Mouse (Mus musculus) erythroblast, adult 5-6 weeks (primary cell): ENCODE measurements around the gene Pglyrp2. TPM values are rescaled to one million over a fixed set of nuclear protein-coding genes. Genes with fewer than 3 reads are reported as not detected.

ENCODE experiments used
- ATAC-seq: replicated peaks from 2 replicates; pipeline ENCODE4 v1.8.0; 2016; ENCODE audit warnings: moderate number of reproducible peaks, mild to moderate bottlenecking, moderate TSS enrichment, inconsistent platforms; ENCODE audit not compliant: poor library complexity, low FRiP score, severe bottlenecking
- total RNA-seq, 2 experiments: library from RNA; stranded (forward) in 1 of 2; stranded (reverse) in 1 of 2; fragments of 150-400 nt in 1 of 2; fragments of 200-764, 138-1000 nt in 1 of 2; gene quantifications; 2 replicates each; pipeline versions ENCODE4 v1.2.3 to v1.2.4; 2015 to 2017; ENCODE audit warnings: low replicate concordance in 2 of 2

Gene Pglyrp2
- total RNA-seq, 2 experiments from 2014 or later, result not detected

GRCm38 (mm10) chr17:32411898-32412297 is 12.1 kb downstream of the Pglyrp2 start:
- no peak for ATAC-seq

- peak; percentile 46; the same call in 1 of the 2 replicates for ATAC-seq
Measured at GRCm38 (mm10) chr17:32403417-32403816, 20.6 kb downstream of the Pglyrp2 start, which contains the start of gene Rasal3. Gene Rasal3 (minus strand): TSS chr17:32403583.

GRCm38 (mm10) chr17:32402779-32403157 is 21.2 kb downstream of the Pglyrp2 start:
- ATAC-seq, result peak; percentile 74

- ATAC-seq, result 0 out of 2 replicates have a peak, but pooled peaks have one; percentile 15
Measured at GRCm38 (mm10) chr17:32402011-32402778, 21.8 kb downstream of the Pglyrp2 start.

- ATAC-seq, result no peak
Measured at GRCm38 (mm10) chr17:32396266-32396665, 27.7 kb downstream of the Pglyrp2 start.

- ATAC-seq, result no peak
Measured at GRCm38 (mm10) chr17:32393944-32394343, 30.0 kb downstream of the Pglyrp2 start.

- peak; percentile 63 for ATAC-seq
Measured at GRCm38 (mm10) chr17:32389101-32389659, 34.8 kb downstream of the Pglyrp2 start, which contains the start of gene Wiz. Gene Wiz (minus strand): TSS chr17:32389439.

GRCm38 (mm10) chr17:32388370-32389100 is 35.4 kb downstream of the Pglyrp2 start:
- ATAC-seq, result no peak

GRCm38 (mm10) chr17:32387986-32388369 is 36.0 kb downstream of the Pglyrp2 start:
- ATAC-seq, result no peak

- ATAC-seq, result peak; percentile 55
Measured at GRCm38 (mm10) chr17:32386659-32387432, 37.1 kb downstream of the Pglyrp2 start.

- ATAC-seq, result no peak
Measured at GRCm38 (mm10) chr17:32383661-32384060, 40.3 kb downstream of the Pglyrp2 start.

GRCm38 (mm10) chr17:32382576-32382975 is 41.4 kb downstream of the Pglyrp2 start:
- ATAC-seq, result no peak

- ATAC-seq, result no peak
Measured at GRCm38 (mm10) chr17:32378786-32379185, 45.2 kb downstream of the Pglyrp2 start.

GRCm38 (mm10) chr17:32377137-32377536 is 46.8 kb downstream of the Pglyrp2 start:
- ATAC-seq, result peak; percentile 85

GRCm38 (mm10) chr17:32376475-32376874 is 47.5 kb downstream of the Pglyrp2 start:
- ATAC-seq, result no peak

GRCm38 (mm10) chr17:32368991-32369578 is 54.9 kb downstream of the Pglyrp2 start:
- peak; percentile 57 for ATAC-seq

GRCm38 (mm10) chr17:32367706-32368105 is 56.3 kb downstream of the Pglyrp2 start:
- no peak for ATAC-seq

GRCm38 (mm10) chr17:32365296-32365695 is 58.7 kb downstream of the Pglyrp2 start:
- ATAC-seq, result 0 out of 2 replicates have a peak, but pooled peaks have one; percentile 20

GRCm38 (mm10) chr17:32364850-32365249 is 59.1 kb downstream of the Pglyrp2 start:
- ATAC-seq, result 0 out of 2 replicates have a peak, but pooled peaks have one; percentile 23
